ENCODE assay signal across 7 mouse cellular contexts in genomic region chr5:123746253-123746652, GRCm38 (mm10). TPM values are rescaled to one million over a fixed set of nuclear protein-coding genes. Genes with fewer than 3 reads are reported as not detected.
A peak's percentile ranks its signal among the peaks of the same experiment; 100 is the strongest.
DNase-seq lines count a peak whose midpoint lies in the region; ATAC-seq and TF ChIP-seq lines count a peak whose summit lies in the region.

No protein-coding gene starts in this region.

- no peaks in the 10 kb centered on the region for H3K27me3 ChIP-seq in lung, embryonic 16.5 days (ENCODE audit: control insufficient read depth, insufficient read depth, low read depth, low read length)
- no peaks in the 10 kb centered on the region for H3K27me3 ChIP-seq in limb, embryonic 11.5 days (ENCODE audit: control insufficient read depth, insufficient read depth, low read length)
- H3K27me3 ChIP-seq in stomach, embryonic 16.5 days (ENCODE audit: control insufficient read depth, insufficient read depth, low read length), result no peaks in the 10 kb centered on the region

- ATAC-seq in lung, embryonic 16.5 days (ENCODE audit: low read depth), result no peak
- ATAC-seq in limb, embryonic 11.5 days (ENCODE audit: insufficient number of reproducible peaks, low FRiP score, low TSS enrichment, low read depth), result no peak
- no peak for ATAC-seq in stomach, embryonic 16.5 days (ENCODE audit: insufficient read depth, low FRiP score)

- H3K9ac ChIP-seq in lung, embryonic 16.5 days (ENCODE audit: low read length), result no peak overlapping the region
- no peak overlapping the region for H3K9ac ChIP-seq in limb, embryonic 11.5 days (ENCODE audit: low read length)
- no peak overlapping the region for H3K9ac ChIP-seq in stomach, embryonic 16.5 days (ENCODE audit: low read length)

- no peak for TF ChIP-seq POLR2A in lung, adult 2 months (IDR thresholded peaks at IDR 0.05; ENCODE audit: borderline replicate concordance, extremely low read depth, low read depth, low read length)
- no peak for TF ChIP-seq POLR2A in embryonic fibroblast, embryonic 13.5 days (IDR thresholded peaks at IDR 0.05; ENCODE audit: low read depth, low read length)

- H3K36me3 ChIP-seq in lung, embryonic 16.5 days (ENCODE audit: control insufficient read depth, insufficient read depth, low read length), result peaks cover 24% of the 10 kb centered on the region
- H3K36me3 ChIP-seq in limb, embryonic 11.5 days (ENCODE audit: control insufficient read depth, insufficient read depth, low read length), result no peaks in the 10 kb centered on the region; the same call in 1 of the 2 replicates
- peaks cover 16% of the 10 kb centered on the region for H3K36me3 ChIP-seq in stomach, embryonic 16.5 days (ENCODE audit: control insufficient read depth, insufficient read depth, low read length)

- H3K27ac ChIP-seq in lung, embryonic 16.5 days (ENCODE audit: low read length), result no peak overlapping the region
- no peak overlapping the region for H3K27ac ChIP-seq in embryonic fibroblast, embryonic 13.5 days (ENCODE audit: insufficient read depth, low read length)
- H3K27ac ChIP-seq in limb, embryonic 11.5 days (replicated peaks; ENCODE audit: low read depth, low read length), result no peak overlapping the region
- no peak overlapping the region; the same call in 1 of the 2 replicates for H3K27ac ChIP-seq in stomach, embryonic 16.5 days (ENCODE audit: low read length)

- H3K9me3 ChIP-seq in lung, embryonic 16.5 days (ENCODE audit: control insufficient read depth, low read length), result no peaks in the 10 kb centered on the region
- no peaks in the 10 kb centered on the region for H3K9me3 ChIP-seq in limb, embryonic 11.5 days (ENCODE audit: control insufficient read depth, low read length)
- H3K9me3 ChIP-seq in stomach, embryonic 16.5 days (replicated peaks; ENCODE audit: control insufficient read depth, low read length), result no peaks in the 10 kb centered on the region

- H3K4me2 ChIP-seq in lung, embryonic 16.5 days (ENCODE audit: low read depth, low read length), result 0 out of 2 replicates have a peak overlapping the region, but pooled peaks have one; percentile 13
- H3K4me2 ChIP-seq in limb, embryonic 11.5 days (ENCODE audit: low read depth, severe bottlenecking), result peak overlapping the region; percentile 75
- H3K4me2 ChIP-seq in stomach, embryonic 16.5 days (ENCODE audit: low read depth, low read length), result peak overlapping the region; percentile 78

- no peak for DNase-seq in lung, adult 2 months
- no peak for DNase-seq in limb, embryonic 11.5 days (ENCODE audit: low spot score)
- DNase-seq in urinary bladder, postnatal 36 days (ENCODE audit: low spot score in 2 of 2), result no peak
- DNase-seq in adrenal gland, adult 8-10 months, result no peak

- peaks cover 18% of the 10 kb centered on the region for H3K4me1 ChIP-seq in lung, embryonic 16.5 days (replicated peaks; ENCODE audit: control insufficient read depth, insufficient read depth, low read length)
- H3K4me1 ChIP-seq in lung, adult 2 months (ENCODE audit: control insufficient read depth, insufficient read depth, low read length), result peaks cover 9% of the 10 kb centered on the region
- H3K4me1 ChIP-seq in embryonic fibroblast, embryonic 13.5 days (ENCODE audit: control insufficient read depth, insufficient read depth, low read length), result peaks cover 5% of the 10 kb centered on the region
- H3K4me1 ChIP-seq in limb, embryonic 11.5 days (ENCODE audit: control insufficient read depth, insufficient read depth, low read length), result peaks cover 10% of the 10 kb centered on the region; the same call in 1 of the 2 replicates
- H3K4me1 ChIP-seq in stomach, embryonic 16.5 days (ENCODE audit: control insufficient read depth, insufficient read depth, low read length), result peaks cover 21% of the 10 kb centered on the region

- H3K4me3 ChIP-seq in lung, embryonic 16.5 days (ENCODE audit: low read length), result no peak overlapping the region
- H3K4me3 ChIP-seq in lung, adult 2 months (replicated peaks; ENCODE audit: extremely low read depth, low read depth, low read length), result no peak overlapping the region
- peak overlapping the region; percentile 43 for H3K4me3 ChIP-seq in embryonic fibroblast, embryonic 13.5 days (ENCODE audit: insufficient read depth, low read length)
- no peak overlapping the region for H3K4me3 ChIP-seq in limb, embryonic 11.5 days (ENCODE audit: low read depth, low read length)
- H3K4me3 ChIP-seq in stomach, embryonic 16.5 days (replicated peaks; ENCODE audit: low read length), result no peak overlapping the region; the same call in 1 of the 2 replicates

- TF ChIP-seq CTCF in lung, adult 2 months (IDR thresholded peaks at IDR 0.05; ENCODE audit: insufficient read depth, low read length), result no peak
- TF ChIP-seq CTCF in embryonic fibroblast, embryonic 13.5 days (IDR thresholded peaks at IDR 0.05; ENCODE audit: borderline replicate concordance, insufficient read depth, low read length), result no peak

RNA-seq across cellular contexts. Expression of gene Rsrc2, which starts 3.0 kb away (rescaled TPM):
- polyA plus RNA-seq in lung, embryonic 16.5 days (2015; fragmentation: Nextera tagmentation; extraction: Ambion mirVana), result 110 and 116 TPM in 2 replicates
- 8.7 and 16.0 TPM in 2 replicates for polyA plus RNA-seq in lung, adult 2 months (2012; rRNA removed)
- polyA plus RNA-seq in embryonic fibroblast, embryonic 13.5 days (2011; ENCODE audit: insufficient read length, low read depth, missing spikeins), result 105 and 122 TPM in 2 replicates
- 166 and 167 TPM in 2 replicates for polyA plus RNA-seq in limb, embryonic 11.5 days (2014; fragmentation: Nextera tagmentation; extraction: Ambion mirVana)
- 105 and 106 TPM in 2 replicates for polyA plus RNA-seq in stomach, embryonic 16.5 days (2015; fragmentation: Nextera tagmentation; extraction: Ambion mirVana)
- total RNA-seq in adrenal gland, adult 8-10 months (2022), result 10 to 100 TPM; 55.2 to 92.9 (median 73.7) TPM

RNA-seq across cellular contexts. Expression of gene Kntc1, which starts 3.3 kb away (rescaled TPM):
- polyA plus RNA-seq in lung, embryonic 16.5 days (2015; fragmentation: Nextera tagmentation; extraction: Ambion mirVana), result 28.6 and 32.4 TPM in 2 replicates
- polyA plus RNA-seq in lung, adult 2 months (2012; rRNA removed), result 0.34 and 1.3 TPM in 2 replicates
- polyA plus RNA-seq in embryonic fibroblast, embryonic 13.5 days (2011; ENCODE audit: insufficient read length, low read depth, missing spikeins), result 24.7 and 42.0 TPM in 2 replicates
- polyA plus RNA-seq in limb, embryonic 11.5 days (2014; fragmentation: Nextera tagmentation; extraction: Ambion mirVana), result 38.8 and 47.5 TPM in 2 replicates
- 23.6 and 31.0 TPM in 2 replicates for polyA plus RNA-seq in stomach, embryonic 16.5 days (2015; fragmentation: Nextera tagmentation; extraction: Ambion mirVana)
- total RNA-seq in adrenal gland, adult 8-10 months (2022), result 1 to 10 TPM in 2 of 4 experiments, under 1 TPM in 2; 0.43 to 1.9 (median 1.3) TPM

RNA-seq across cellular contexts. Expression of gene Zcchc8, which starts 25.4 kb away (rescaled TPM):
- polyA plus RNA-seq in lung, embryonic 16.5 days (2015; fragmentation: Nextera tagmentation; extraction: Ambion mirVana), result 75.9 and 76.4 TPM in 2 replicates
- 26.8 and 29.5 TPM in 2 replicates for polyA plus RNA-seq in lung, adult 2 months (2012; rRNA removed)
- polyA plus RNA-seq in embryonic fibroblast, embryonic 13.5 days (2011; ENCODE audit: insufficient read length, low read depth, missing spikeins), result 47.8 and 56.3 TPM in 2 replicates
- polyA plus RNA-seq in limb, embryonic 11.5 days (2014; fragmentation: Nextera tagmentation; extraction: Ambion mirVana), result 100 and 106 TPM in 2 replicates
- polyA plus RNA-seq in stomach, embryonic 16.5 days (2015; fragmentation: Nextera tagmentation; extraction: Ambion mirVana), result 61.1 and 64.5 TPM in 2 replicates
- total RNA-seq in adrenal gland, adult 8-10 months (2022), result 10 to 100 TPM; 42.1 to 54.0 (median 45.7) TPM

Comparison
In these comparisons a context has a peak if more than half of its experiments do, and no peak if none do; other contexts are left out.
1. RNA of gene Kntc1, which starts 3.3 kb away (polyA plus RNA-seq): 24.7 to 42.0 TPM in embryonic fibroblast, embryonic 13.5 days, 38.8 to 47.5 TPM in limb, embryonic 11.5 days, 28.6 to 32.4 TPM in lung, embryonic 16.5 days and 23.6 to 31.0 TPM in stomach, embryonic 16.5 days; 0.34 to 1.3 TPM in lung, adult 2 months; every median in the first group is over 10 times any median in the second.
2. H3K4me2 ChIP-seq: peak in every context shown above with its lines; median percentile 78 in stomach, embryonic 16.5 days; 75 in limb, embryonic 11.5 days; 13 in lung, embryonic 16.5 days.